Mouse (Mus musculus) adrenal gland, adult 8-10 months (tissue): Measurements from ENCODE around the gene Exoc1. TPM values are rescaled to one million over a fixed set of nuclear protein-coding genes. Genes with fewer than 3 reads are reported as not detected.

ENCODE experiments used
- DNase-seq: peaks from one replicate; pipeline ENCODE4 v3.0.0; 2022
- total RNA-seq, 4 experiments: library from RNA; stranded (reverse); gene quantifications; 2 replicates each; pipeline ENCODE4 v1.2.4; 2022

The Exoc1 gene
- 100 to 1,000 TPM in 1 of 4 experiments, 10 to 100 TPM in 3; 56.2 to 101 (median 72.2) TPM for total RNA-seq

DNA sequence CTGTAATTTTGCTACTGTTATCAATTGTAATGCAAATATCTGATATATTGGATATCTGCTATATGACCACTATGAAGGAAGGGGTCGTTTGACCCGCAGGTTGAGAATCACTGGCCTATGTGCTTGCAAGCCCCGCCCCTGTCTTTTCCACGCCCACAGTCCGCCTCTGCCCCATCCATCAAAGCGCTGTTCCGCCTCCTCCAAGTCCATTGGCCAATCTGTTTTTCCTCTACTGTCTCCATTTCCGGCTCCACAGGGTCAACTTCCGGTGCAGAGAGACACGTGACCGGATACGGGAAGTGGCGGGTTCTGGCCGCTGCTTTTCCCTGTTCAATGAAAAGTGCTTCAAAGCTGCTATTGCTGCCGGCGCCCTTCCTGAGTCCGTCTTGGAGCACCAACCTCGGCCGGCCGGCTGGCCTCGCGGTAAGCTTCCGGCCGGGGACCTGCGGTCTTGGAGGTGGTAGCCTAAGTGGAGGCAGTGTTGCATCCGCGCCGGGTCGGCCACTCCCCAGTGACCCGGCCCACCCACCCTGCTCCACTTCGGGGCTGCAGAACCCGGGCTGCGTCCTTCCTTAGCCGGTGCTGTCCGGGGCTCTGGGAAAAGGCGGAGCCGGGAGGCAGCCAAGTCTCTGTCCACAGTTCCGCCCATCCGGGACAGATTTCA lies at the start of gene Exoc1:
TSS of gene Exoc1 (plus strand) at position 272 of the 664 bp plus-strand sequence.
- peak; percentile 95 for DNase-seq

- DNase-seq, result no peak
Measured at GRCm38 (mm10) chr5:76483811-76484210, 45.3 kb upstream of the Exoc1 start, which contains the start of gene Gm7271. Gm7271 (plus strand) TSS chr5:76484040.

DNA sequence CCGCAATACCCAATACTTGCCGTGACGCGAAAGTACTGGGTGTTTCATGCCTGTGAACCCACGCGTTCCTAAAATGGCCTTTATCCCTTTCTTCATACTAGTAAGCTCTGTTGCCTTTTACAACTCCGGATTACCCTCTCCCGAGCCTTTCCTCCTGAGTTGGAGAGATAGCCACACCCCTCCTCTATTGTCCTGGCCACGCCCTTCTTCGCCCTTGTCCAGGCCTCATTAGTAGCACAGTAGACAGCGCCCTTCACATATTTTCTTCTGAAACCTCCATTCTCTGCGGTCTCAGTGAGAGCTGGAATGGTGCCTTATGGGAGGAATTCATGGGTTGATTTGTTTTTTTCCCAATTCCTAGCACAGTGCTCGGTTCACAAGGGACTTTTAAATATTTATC lies 34.0 kb upstream of the Exoc1 start:
- no peak for DNase-seq

- DNase-seq, result no peak
Measured at GRCm38 (mm10) chr5:76522446-76522845, 6.7 kb upstream of the Exoc1 start.

GRCm38 (mm10) chr5:76524623-76525022 lies 4.5 kb upstream of the Exoc1 start:
- DNase-seq, result no peak

GRCm38 (mm10) chr5:76525066-76525465 lies 4.0 kb upstream of the Exoc1 start:
- DNase-seq, result peak; percentile 40

DNA sequence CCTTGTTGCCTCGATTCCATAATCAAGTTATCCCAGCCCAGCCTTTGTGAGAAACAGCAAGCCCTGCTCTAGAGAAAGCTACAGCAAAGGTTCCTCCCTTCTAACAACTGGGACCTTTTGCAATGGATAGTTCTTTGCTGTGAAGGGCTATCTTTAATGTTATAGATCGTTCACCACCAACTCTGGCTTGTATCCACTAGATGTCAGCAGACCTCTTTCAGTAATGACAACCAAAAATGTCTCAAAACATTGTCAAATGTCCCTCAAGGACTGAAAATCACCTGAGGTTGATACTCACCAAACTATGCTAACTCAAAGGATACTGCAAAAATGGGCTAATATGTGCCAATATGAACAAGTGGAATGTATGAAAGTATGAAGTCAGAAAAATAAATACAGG lies 3.3 kb upstream of the Exoc1 start:
- no peak for DNase-seq

DNA sequence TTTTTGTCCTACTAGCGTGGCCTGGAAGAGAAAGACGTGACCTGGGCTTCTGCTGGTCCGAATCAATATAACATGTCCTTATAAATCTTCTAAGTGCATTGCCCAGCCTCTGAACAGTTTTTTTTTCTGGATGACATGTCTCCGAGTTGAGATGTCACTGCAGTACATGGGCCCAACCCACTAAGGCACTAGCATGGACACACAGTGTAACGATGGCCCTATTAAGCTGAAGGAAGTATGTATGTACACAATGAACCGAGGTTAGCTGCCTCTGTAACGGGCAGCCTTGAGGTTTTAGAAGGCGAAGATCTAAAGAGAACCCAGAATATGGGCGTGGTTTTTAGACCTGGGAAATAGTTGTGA lies 574 bp downstream of the Exoc1 start:
- no peak for DNase-seq

DNA sequence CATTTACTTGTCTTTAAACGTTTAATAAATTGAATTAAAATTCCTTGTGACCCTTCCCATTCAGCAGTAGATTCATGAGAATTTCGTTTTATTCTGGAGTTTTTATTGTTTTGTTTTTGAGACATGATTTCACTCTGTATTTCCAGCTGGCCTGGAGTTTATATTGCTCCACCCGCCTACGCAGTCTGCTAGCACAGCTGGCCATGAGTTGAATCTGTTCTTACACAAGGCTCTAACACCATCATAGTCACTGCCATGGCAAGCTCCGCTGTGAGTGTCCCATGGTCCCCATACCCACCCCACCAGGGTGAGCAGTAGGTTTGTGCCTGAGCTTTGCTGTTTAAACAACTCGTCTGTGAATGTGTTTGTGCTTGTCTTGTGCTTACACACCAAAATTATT lies 4.1 kb downstream of the Exoc1 start:
- no peak for DNase-seq

DNA sequence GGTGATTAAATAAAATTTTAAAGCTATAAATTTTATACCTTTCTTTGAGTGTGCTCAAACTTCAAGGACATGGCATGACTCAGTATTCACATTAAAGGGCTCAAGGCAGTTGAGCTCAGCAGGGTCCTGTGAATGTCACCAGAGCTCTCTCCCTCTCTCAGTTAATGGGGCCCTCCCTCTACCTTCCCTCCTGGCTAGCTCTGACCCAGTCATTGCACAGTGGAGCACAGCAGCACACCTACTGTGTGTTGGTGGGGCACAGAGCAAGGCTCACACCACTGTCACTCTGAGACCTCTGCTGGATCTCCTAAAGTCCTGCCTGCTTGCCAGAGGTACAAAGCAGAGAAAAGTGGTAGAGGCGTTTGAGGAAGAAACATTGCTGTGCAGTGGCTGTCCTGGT lies 7.1 kb downstream of the Exoc1 start:
- DNase-seq, result no peak

DNA sequence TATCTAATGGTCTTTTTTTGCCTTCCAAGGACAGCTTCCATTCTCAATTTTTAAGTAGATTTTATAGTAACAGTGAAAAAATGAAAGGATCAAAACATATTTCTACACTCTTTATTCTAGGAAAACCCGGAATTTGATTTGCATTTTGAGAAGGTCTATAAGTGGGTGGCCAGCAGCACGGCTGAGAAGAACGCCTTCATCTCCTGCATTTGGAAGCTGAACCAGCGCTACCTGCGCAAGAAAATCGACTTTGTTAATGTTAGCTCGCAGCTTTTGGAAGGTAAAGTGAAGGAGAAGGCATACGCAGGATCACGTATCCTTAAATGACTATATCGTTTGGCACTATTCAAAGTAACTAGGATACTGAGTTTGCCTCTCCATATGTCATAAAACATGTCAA lies 8.5 kb downstream of the Exoc1 start:
- no peak for DNase-seq

GRCm38 (mm10) chr5:76540181-76540580 lies 11.1 kb downstream of the Exoc1 start:
- peak; percentile 76 for DNase-seq

DNA sequence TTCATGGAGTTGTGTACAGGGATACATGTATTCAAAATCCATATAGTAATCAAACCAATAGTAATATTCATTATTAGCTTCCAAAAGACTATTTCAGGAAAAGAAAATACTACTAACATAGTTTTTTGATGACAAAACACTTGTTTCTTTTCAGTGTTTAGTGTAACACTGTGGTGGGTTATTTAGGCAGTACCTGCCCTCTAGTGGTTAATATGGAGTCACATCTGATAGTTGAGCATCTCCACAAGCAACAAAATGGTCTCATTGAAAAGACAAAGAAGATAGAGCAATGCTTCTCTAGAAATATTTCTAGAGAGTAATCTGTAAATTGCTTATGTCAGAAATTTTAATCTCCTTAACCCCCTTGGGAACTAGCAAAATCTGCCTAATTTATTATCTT lies 11.7 kb downstream of the Exoc1 start:
- no peak for DNase-seq

DNA sequence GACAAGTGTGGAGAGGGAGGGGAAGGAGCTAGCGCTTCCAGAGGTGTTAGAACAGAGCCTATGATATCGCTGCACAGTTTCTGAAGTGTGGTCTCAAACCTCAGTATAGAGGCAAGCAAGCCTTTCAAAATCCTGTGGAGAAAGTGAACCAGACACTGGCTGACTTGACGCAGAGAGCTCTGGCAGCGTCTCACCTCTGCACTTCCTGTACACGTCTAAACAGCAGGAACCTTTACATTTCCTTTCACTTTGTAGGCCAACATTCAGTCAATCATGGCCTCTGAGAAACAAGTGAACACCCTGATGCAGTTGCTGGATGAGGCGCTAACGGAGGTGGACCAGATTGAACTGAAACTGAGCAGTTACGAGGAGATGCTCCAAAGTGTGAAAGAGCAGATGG lies 14.1 kb downstream of the Exoc1 start:
- no peak for DNase-seq

DNA sequence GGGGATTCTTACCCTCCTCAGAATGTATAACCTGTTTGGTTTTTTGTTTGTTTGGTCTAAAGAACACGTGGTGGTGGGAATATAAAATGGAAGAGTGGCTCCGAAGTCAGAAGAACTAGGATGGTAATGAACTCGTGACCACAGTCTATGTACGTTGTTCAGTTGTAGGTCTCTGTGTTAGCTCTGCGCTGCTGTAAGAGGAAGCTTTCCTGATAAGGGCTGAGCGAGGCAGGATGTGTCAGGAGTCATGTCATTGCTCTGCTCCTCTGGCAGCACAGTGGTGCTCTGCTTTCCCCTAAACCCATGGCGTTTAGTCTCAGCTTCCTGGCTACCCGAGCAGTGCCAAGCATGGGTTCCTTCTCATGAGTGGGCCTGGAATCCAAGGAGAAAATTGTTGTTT lies 21.3 kb downstream of the Exoc1 start:
- DNase-seq, result no peak

DNA sequence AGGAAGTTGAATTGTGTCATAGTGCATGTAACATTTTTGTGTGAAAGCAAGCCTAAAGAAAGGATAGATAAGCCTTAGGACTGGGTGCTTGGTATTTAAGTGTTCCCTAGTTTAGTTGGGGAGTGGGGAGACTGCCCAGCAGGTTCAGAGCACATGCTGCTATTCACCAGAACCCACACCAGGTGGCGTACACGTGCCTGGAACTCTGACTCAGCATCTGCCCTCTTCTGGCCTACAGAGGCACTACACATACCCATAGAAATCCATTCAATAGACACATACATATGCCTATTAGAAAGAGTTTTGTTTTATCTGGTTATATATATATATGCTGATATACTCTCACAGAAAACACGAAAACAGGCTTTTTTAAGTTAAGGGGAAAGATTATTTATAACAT lies 36.2 kb downstream of the Exoc1 start:
- DNase-seq, result peak; percentile 35

- DNase-seq, result no peak
Measured at GRCm38 (mm10) chr5:76574251-76574650, 45.1 kb downstream of the Exoc1 start.

GRCm38 (mm10) chr5:76577026-76577425 lies 47.9 kb downstream of the Exoc1 start:
- no peak for DNase-seq

DNA sequence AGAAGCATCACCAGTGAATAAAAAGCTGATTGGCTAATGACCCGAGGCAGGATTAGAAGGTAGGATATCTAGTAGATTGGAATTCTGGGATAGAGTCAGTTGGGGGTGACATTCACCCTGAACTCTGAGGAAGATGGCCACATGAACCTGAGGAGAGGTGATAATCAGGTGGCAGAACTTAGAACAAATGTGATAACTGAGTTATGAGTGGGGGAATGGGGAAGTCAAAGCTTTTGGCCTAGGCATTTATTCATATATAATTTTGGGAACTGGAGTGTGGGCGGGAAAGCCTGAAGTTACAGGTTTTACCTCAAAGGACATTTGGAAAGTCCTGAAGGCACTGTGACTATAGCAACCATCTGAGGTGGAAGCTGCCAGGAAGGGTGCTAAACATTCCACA lies 56.3 kb downstream of the Exoc1 start:
- DNase-seq, result no peak

GRCm38 (mm10) chr5:76588551-76589283 lies 59.6 kb downstream of the Exoc1 start, which contains the start of gene Cep135:
Cep135 (plus strand) TSS chr5:76588698.
- DNase-seq, result peak; percentile 72

- no peak for DNase-seq
Measured at GRCm38 (mm10) chr5:76589311-76589710, 60.2 kb downstream of the Exoc1 start.

GRCm38 (mm10) chr5:76590009-76590408 lies 60.9 kb downstream of the Exoc1 start:
- no peak for DNase-seq

DNA sequence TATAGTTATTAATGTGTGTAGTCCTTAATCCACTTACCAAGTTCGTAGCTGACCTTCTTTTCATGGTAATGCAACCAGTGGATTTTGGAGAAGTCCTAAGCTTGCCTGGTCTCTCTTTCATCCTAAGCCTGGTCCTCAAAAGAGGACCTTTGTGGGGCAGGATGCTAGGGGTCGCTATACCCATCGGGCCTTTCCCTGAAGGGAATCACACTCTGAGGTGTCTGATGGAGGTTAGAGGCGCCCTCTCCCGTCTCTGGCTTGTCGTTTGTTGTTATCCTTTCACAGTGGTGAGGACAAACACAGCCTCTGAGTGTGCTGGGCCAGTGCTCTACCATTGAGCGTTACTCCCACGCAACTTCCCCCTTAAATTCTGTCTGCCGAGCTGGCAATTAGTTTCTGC lies 62.8 kb downstream of the Exoc1 start:
- DNase-seq, result no peak

DNA sequence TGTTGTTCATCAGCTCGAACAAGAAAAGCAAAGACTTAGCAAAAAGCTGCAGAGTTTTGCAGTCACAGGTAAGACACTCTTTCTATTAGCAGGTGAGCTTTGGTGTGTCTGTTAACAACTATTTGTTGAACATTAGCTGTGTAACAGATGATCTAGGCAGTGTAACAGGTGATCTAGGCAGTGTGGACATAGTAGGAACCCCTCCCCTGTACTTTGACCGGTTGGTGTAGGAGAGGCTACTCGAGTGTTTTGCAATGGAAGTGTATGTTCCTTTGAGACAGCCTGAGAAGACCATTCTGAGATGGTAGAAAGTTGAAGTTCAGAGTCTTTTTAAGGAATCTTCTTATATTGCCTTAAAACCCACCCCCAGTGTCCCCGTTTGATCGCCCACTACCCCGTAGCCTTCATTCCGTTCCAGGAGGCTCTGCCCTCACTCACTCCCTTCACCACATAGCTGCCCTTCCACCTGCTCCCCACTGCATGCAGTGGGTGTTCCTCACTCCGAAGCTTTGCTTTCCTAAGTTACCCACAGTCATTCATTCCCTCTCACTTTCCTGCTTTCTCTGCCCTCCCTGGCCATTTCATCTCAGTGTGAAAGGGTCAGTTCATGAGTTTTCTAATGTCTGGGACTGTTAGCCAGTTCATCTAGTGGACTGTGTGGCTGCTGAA lies 80.7 kb downstream of the Exoc1 start:
- DNase-seq, result no peak
